Mouse (Mus musculus) myocyte (in vitro differentiated cells): ENCODE results near the gene Prickle4. TPM values are rescaled to one million over a fixed set of nuclear protein-coding genes. Genes with fewer than 3 reads are reported as not detected.

Experiments used
- H3K27me3 ChIP-seq: one replicate; pipeline ENCODE4 v1.6.1; 2011; ENCODE audit not compliant: control insufficient read depth, insufficient read depth, insufficient read length
- H3K36me3 ChIP-seq: one replicate; pipeline ENCODE4 v1.6.1; 2011; ENCODE audit not compliant: control insufficient read depth, insufficient read depth
- H3K4me2 ChIP-seq: one replicate; pipeline ENCODE4 v1.6.1; 2011; ENCODE audit warnings: low read depth, control low read depth
- H3K4me3 ChIP-seq: one replicate; pipeline ENCODE4 v1.5.1; 2011; ENCODE audit warnings: mild to moderate bottlenecking, control low read depth, moderate library complexity
- H3K79me2 ChIP-seq: one replicate; pipeline ENCODE4 v1.6.1; 2011; ENCODE audit not compliant: control insufficient read depth, insufficient read depth
- H3ac ChIP-seq: one replicate; pipeline ENCODE4 v1.6.1; 2011; ENCODE audit not compliant: control insufficient read depth, insufficient read length
- CEBPB ChIP-seq: IDR thresholded peaks from 2 replicates; pipeline ENCODE4 v1.6.1; 2011; ENCODE audit warnings: mild to moderate bottlenecking, moderate library complexity; ENCODE audit not compliant: poor library complexity, insufficient read depth, severe bottlenecking
- E2F4 ChIP-seq: IDR thresholded peaks from one replicate; pipeline ENCODE4 v1.6.1; 2011; ENCODE audit warnings: mild to moderate bottlenecking, control low read depth, moderate library complexity; ENCODE audit not compliant: insufficient read depth
- MAX ChIP-seq: IDR thresholded peaks from one replicate; pipeline ENCODE4 v1.6.1; 2011; ENCODE audit warnings: low read depth, mild to moderate bottlenecking, control low read depth
- MYOD1 ChIP-seq, 3 experiments: IDR thresholded peaks; one replicate each; pipeline ENCODE4 v1.6.1; 2011; ENCODE audit warnings: control low read depth in 2 of 3, low read depth in 2 of 3, mild to moderate bottlenecking in 2 of 3, moderate library complexity in 1 of 3; ENCODE audit not compliant: insufficient read length in 2 of 3, control insufficient read depth in 1 of 3
- MYOG ChIP-seq, 3 experiments: IDR thresholded peaks; one replicate each; pipeline ENCODE4 v1.6.1; 2011; ENCODE audit warnings: control low read depth in 2 of 3, low read depth in 2 of 3, mild to moderate bottlenecking in 2 of 3; ENCODE audit not compliant: insufficient read length in 2 of 3, control insufficient read depth in 1 of 3, insufficient read depth in 1 of 3
- POLR2A ChIP-seq: IDR thresholded peaks from one replicate; pipeline ENCODE4 v1.6.1; 2011; ENCODE audit warnings: low read depth, mild to moderate bottlenecking, control low read depth, moderate library complexity; ENCODE audit not compliant: insufficient read length
- POLR2AphosphoS2 ChIP-seq: IDR thresholded peaks from one replicate; pipeline ENCODE4 v1.6.1; 2011; ENCODE audit warnings: low read depth, control low read depth; ENCODE audit not compliant: insufficient read length
- REST ChIP-seq: IDR thresholded peaks from one replicate; pipeline ENCODE4 v1.6.1; 2011; ENCODE audit warnings: mild to moderate bottlenecking, control low read depth, moderate library complexity; ENCODE audit not compliant: insufficient read depth, insufficient read length
- SRF ChIP-seq: IDR thresholded peaks from one replicate; pipeline ENCODE4 v1.6.1; 2011; ENCODE audit warnings: low read depth; ENCODE audit not compliant: control insufficient read depth, insufficient read length
- TCF12 ChIP-seq: IDR thresholded peaks from one replicate; pipeline ENCODE4 v1.6.1; 2011; ENCODE audit warnings: mild to moderate bottlenecking, control low read depth; ENCODE audit not compliant: poor library complexity, insufficient read depth, severe bottlenecking
- TCF3 ChIP-seq: IDR thresholded peaks from one replicate; pipeline ENCODE4 v1.6.1; 2011; ENCODE audit warnings: low read depth, control low read depth; ENCODE audit not compliant: insufficient read length
- USF1 ChIP-seq: IDR thresholded peaks from one replicate; pipeline ENCODE4 v1.6.1; 2011; ENCODE audit warnings: low read depth, mild to moderate bottlenecking, control low read depth, moderate library complexity
- polyA plus RNA-seq: library from polyadenylated mRNA; unstranded; fragments of >200 nt; fragmentation: generic; extraction: Trizol; gene quantifications from one replicate; pipeline ENCODE4 v1.2.1, GENCODE M21; 2012; ENCODE audit warnings: missing spikeins

Prickle4 gene
- polyA plus RNA-seq, 1 experiment: 0.32 TPM

DNA sequence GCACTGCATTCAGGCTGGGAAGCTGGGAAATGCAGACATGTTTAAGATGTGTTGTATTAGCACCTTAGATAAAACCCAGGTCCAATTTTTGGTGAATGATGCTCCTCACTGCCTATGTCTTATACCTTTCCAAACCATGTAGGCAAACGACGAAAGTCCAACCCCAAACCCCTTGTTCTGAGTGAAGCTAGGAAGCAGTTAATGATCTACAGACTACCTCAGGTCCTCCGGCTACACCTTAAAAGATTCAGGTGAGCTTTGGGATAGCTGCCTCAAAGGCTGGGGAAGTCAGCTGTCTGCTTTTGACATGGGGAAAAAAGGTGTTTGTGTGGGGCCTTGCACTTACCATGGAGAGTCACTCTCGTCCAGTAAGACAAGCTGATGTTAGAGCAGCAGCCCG, 15.8 kb downstream of the Prickle4 start:
- no peak overlapping the region for H3K4me2 ChIP-seq
- H3ac ChIP-seq: no peak overlapping the region
- peaks cover 11% of the 10 kb centered on the region for H3K36me3 ChIP-seq
- TF ChIP-seq SRF: no peak
- TF ChIP-seq MYOD1 (IDR thresholded peaks at IDR 0.05; ENCODE audit: control insufficient read depth in 1 of 3, insufficient read length in 2 of 3, low read depth in 2 of 3): no peak
- TF ChIP-seq TCF12: no peak
- TF ChIP-seq POLR2A: no peak
- TF ChIP-seq MAX: no peak
- no peak for TF ChIP-seq E2F4
- TF ChIP-seq POLR2AphosphoS2: no peak
- no peak for TF ChIP-seq CEBPB
- no peak for TF ChIP-seq REST
- no peak for TF ChIP-seq TCF3
- TF ChIP-seq MYOG (IDR thresholded peaks at IDR 0.05; ENCODE audit: control insufficient read depth in 1 of 3, insufficient read depth in 1 of 3, insufficient read length in 2 of 3, low read depth in 2 of 3): no peak
- TF ChIP-seq USF1: no peak
- no peaks in the 10 kb centered on the region for H3K27me3 ChIP-seq
- no peaks in the 10 kb centered on the region for H3K79me2 ChIP-seq
- no peak overlapping the region for H3K4me3 ChIP-seq

DNA sequence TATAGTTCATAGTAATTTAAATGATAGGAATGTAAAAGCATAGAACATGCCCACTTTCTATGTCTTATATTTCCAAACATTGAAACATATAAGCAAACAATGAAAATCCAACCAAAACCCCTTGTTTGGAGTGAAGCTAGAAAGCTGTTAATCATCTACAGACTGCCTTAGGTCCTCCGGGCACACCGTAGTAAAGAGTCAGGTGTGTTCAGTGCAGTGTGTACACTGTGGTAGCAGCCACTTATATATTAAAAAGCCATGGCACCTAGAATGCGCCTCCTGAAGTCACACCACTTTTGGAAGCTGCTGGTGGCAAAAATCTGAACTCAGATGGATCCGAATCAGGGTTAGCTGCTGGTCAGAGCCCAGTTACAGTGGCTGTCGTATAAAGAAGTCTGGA, 16.3 kb downstream of the Prickle4 start:
- Histone ChIP-seq H3K27me3 (no peaks in the 10 kb centered on the region), H3K36me3 (peaks cover 11% of the 10 kb centered on the region), H3ac (no peak overlapping the region), H3K4me2 (no peak overlapping the region), H3K79me2 (no peaks in the 10 kb centered on the region), H3K4me3 (no peak overlapping the region)
- TF ChIP-seq MYOD1 (IDR thresholded peaks at IDR 0.05; ENCODE audit: control insufficient read depth in 1 of 3, insufficient read length in 2 of 3, low read depth in 2 of 3) (no peak), CEBPB (no peak), SRF (no peak), REST (no peak), USF1 (no peak), POLR2A (no peak), MAX (no peak), E2F4 (no peak), TCF3 (no peak), TCF12 (no peak), POLR2AphosphoS2 (no peak), MYOG (IDR thresholded peaks at IDR 0.05; ENCODE audit: control insufficient read depth in 1 of 3, insufficient read depth in 1 of 3, insufficient read length in 2 of 3, low read depth in 2 of 3) (no peak)

DNA sequence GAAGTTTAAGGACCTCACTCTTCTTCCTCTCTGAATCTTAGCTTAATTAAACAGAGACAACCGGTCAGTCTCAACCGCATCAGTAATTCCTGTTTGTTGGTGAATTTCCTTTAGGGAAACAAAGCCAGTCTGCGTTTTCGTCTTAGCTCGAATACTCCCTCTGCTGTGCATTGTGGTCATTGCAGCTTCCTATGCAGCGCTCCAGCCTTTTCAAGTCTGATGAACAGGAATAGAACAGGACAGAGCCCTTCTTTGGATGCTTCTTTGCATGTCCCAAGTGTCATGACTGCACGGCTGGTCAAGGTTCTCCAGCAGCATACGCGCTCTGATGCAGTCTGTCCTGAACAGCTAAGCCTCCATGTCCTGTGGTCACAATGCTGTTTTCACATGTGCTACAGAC, 18.0 kb downstream of the Prickle4 start:
- H3K36me3 ChIP-seq: peaks cover 4% of the 10 kb centered on the region

DNA sequence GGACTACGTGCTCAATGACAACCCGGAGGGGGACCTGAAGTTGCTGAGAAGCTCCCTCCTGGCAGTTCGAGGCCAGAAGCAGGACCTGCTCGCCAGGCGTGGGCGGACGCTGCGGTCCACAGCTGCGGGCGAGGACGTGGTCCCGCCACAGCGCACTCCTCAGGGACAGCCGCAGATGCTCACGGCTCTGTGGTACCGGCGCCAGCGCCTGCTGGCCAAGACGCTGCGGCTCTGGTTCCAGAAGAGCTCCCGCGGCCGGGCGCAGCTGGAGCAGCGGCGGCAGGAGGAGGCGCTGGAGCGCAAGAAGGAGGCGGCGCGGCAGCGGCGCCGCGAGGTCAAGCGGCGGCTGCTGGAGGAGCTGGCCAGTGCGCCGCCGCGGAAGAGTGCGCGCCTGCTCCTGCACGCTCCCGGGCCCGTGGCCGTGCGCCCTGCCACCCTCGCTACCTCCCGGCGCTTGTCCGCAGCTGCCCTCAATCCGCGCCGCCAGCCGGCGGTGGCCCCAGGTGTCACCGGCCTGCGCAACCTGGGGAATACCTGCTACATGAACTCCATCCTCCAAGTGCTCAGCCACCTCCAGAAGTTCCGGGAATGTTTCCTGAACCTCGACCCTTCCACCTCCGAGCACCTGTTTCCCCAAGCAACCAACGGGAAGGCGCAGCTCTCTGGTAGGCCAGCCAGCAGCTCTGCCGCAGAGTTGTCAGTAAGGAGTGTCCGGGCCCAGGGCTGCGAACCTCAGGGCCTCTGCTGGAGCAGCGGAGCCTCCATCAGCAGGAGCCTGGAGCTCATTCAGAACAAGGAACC, 22.0 kb downstream of the Prickle4 start:
- Histone ChIP-seq H3K4me3 (no peak overlapping the region), H3K27me3 (no peaks in the 10 kb centered on the region), H3K4me2 (no peak overlapping the region), H3K36me3 (no peaks in the 10 kb centered on the region), H3K79me2 (no peaks in the 10 kb centered on the region), H3ac (no peak overlapping the region)
- TF ChIP-seq POLR2A (no peak), MAX (no peak), TCF12 (no peak), MYOG (IDR thresholded peaks at IDR 0.05; ENCODE audit: control insufficient read depth in 1 of 3, insufficient read depth in 1 of 3, insufficient read length in 2 of 3, low read depth in 2 of 3) (no peak), REST (no peak), USF1 (no peak), SRF (no peak)

More for the DNA sequence above, 18.0 kb downstream of the Prickle4 start:
- no peaks in the 10 kb centered on the region for H3K27me3 ChIP-seq
- no peak overlapping the region for H3ac ChIP-seq
- no peak overlapping the region for H3K4me3 ChIP-seq
- no peak overlapping the region for H3K4me2 ChIP-seq
- TF ChIP-seq MYOD1 (IDR thresholded peaks at IDR 0.05; ENCODE audit: control insufficient read depth in 1 of 3, insufficient read length in 2 of 3, low read depth in 2 of 3) (no peak), POLR2A (no peak), MAX (no peak), POLR2AphosphoS2 (no peak), E2F4 (no peak), TCF12 (no peak), REST (no peak), CEBPB (no peak), SRF (no peak), TCF3 (no peak), MYOG (IDR thresholded peaks at IDR 0.05; ENCODE audit: control insufficient read depth in 1 of 3, insufficient read depth in 1 of 3, insufficient read length in 2 of 3, low read depth in 2 of 3) (no peak), USF1 (no peak)
- H3K79me2 ChIP-seq: no peaks in the 10 kb centered on the region

DNA sequence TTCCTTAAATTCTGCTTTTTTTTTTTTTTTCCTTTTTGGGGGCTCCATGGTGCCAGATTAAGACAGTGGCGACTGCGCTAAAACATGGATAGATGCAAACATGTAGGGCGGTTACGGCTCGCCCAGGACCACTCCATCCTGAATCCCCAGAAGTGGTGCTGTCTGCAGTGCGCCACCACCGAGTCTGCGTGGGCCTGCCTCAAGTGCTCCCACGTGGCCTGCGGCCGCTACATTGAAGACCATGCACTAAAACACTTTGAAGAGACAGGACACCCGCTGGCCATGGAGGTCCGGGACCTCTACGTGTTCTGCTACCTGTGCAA, 22.6 kb downstream of the Prickle4 start:
- no peak overlapping the region for H3ac ChIP-seq
- H3K79me2 ChIP-seq: no peaks in the 10 kb centered on the region
- H3K27me3 ChIP-seq: no peaks in the 10 kb centered on the region
- H3K36me3 ChIP-seq: no peaks in the 10 kb centered on the region
- no peak overlapping the region for H3K4me2 ChIP-seq
- no peak for TF ChIP-seq TCF3
- TF ChIP-seq MAX: no peak
- TF ChIP-seq MYOD1 (IDR thresholded peaks at IDR 0.05; ENCODE audit: control insufficient read depth in 1 of 3, insufficient read length in 2 of 3, low read depth in 2 of 3): no peak
- TF ChIP-seq E2F4: no peak
- TF ChIP-seq CEBPB: no peak
- TF ChIP-seq SRF: no peak
- TF ChIP-seq REST: no peak
- no peak for TF ChIP-seq MYOG (IDR thresholded peaks at IDR 0.05; ENCODE audit: control insufficient read depth in 1 of 3, insufficient read depth in 1 of 3, insufficient read length in 2 of 3, low read depth in 2 of 3)
- TF ChIP-seq POLR2AphosphoS2: no peak
- no peak for TF ChIP-seq USF1
- H3K4me3 ChIP-seq: no peak overlapping the region
